Mouse (Mus musculus) cerebellum, adult (tissue): ENCODE results near the gene Itpkb.
"Not testable (repeated sequence)": the region's sequence is repeated elsewhere in the genome, so short reads cannot be mapped to it uniquely, and the experiment has no call there.

Experiments
- ATAC-seq: cut with Nextera tagmentation; 2 replicates; pipeline ENCODE4 v1.9.2; 2017; ENCODE audit warnings: mild to moderate bottlenecking, moderate library complexity, mixed read lengths; ENCODE audit not compliant: insufficient number of reproducible peaks, low FRiP score, low TSS enrichment

Itpkb gene

DNA sequence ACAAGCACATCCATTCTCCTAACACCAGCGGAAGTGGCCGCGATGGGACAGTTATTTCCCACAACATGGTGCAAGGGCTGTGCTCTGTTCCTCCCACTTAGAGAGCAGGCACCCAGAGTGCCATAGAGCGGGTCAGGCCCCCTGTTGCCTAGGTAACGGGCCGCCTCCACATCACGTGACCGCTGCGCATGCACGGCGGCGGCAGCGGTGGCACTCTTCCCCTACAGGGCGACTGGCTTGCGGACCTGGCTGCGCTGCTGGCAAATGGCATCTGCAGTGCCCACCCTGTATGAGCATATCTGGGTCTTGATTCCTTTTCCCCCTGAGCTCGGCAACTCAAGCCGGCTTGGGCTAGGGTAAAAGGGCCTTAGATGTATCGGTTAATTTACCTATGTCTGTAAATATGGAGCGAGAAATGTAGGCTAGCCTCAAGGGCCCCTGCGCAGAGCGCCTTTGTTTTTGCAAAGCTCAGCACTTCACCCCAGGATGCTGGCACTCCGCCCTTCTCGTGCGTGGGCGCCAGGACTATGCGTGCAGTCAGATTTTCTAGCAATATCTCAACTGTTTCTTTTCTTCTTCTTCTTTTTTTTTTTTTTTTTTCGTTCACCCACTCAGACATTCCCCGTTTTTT is 35.0 kb downstream of the Itpkb start:
- peak; percentile 71 for ATAC-seq

DNA sequence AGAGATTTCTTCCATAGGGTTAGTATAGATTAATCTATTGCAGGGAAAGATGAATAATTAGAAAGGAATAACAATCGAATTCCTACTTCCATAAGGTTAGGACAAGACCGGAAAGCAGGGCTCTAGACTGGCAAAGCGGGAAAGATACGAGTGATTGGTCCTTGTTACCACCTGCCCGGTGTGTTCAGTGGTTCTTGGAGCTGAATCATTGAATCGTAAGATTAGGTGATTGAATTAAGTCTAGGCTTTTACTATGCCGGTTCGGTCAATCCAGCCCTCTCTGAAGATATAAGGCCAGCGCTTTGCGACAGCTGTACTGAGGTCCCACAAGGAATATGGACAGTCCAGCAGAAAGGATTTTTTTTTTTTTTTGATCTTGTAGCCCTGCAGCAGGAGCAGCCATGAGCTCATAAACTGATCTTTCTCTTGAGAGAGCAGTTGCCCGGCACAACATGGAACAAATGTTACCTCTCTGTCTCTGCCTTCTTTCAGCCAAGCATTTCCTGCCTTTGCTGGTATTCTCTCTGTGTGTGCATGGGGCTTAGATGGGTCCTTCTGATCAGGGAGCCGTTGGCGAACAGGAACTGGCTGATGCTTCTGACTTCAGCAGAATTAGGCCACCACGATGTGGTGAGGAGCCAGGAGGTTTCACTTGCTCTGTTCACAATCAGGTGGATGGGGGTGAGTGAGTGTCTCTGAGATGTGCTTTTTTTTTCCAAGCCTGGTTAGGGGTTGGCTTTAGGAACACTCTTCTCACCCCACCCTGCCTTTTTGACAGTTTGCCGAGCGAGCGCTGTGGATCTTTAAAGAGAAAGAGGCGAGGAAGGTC is 35.9 kb downstream of the Itpkb start:
- no peak for ATAC-seq

- ATAC-seq: no peak
Observed at GRCm38 (mm10) chr1:180367045-180367619, 36.8 kb downstream of the Itpkb start.

- ATAC-seq: no peak
Observed at GRCm38 (mm10) chr1:180367626-180368025, 37.3 kb downstream of the Itpkb start.

- no peak for ATAC-seq
Observed at GRCm38 (mm10) chr1:180368112-180368511, 37.8 kb downstream of the Itpkb start.

DNA sequence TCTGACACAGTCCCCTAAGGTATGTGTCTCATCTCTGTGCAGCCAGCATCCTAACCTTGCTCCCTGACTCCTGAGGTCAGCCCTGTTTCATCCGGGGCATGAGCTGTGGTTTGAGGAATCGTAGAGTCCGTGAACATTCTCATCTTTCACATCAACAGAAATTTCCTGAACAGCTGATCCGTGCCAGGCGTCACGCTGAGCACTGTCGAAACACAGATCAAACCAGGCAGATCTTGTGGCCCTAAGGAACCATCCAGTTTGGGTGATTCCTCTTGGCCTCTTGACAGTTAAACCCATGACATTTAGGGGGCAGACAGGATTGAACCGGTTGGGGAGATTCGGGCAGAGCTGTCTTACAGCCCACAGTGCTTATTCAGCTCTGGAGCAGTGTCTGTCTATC is 38.4 kb downstream of the Itpkb start:
- no peak for ATAC-seq

DNA sequence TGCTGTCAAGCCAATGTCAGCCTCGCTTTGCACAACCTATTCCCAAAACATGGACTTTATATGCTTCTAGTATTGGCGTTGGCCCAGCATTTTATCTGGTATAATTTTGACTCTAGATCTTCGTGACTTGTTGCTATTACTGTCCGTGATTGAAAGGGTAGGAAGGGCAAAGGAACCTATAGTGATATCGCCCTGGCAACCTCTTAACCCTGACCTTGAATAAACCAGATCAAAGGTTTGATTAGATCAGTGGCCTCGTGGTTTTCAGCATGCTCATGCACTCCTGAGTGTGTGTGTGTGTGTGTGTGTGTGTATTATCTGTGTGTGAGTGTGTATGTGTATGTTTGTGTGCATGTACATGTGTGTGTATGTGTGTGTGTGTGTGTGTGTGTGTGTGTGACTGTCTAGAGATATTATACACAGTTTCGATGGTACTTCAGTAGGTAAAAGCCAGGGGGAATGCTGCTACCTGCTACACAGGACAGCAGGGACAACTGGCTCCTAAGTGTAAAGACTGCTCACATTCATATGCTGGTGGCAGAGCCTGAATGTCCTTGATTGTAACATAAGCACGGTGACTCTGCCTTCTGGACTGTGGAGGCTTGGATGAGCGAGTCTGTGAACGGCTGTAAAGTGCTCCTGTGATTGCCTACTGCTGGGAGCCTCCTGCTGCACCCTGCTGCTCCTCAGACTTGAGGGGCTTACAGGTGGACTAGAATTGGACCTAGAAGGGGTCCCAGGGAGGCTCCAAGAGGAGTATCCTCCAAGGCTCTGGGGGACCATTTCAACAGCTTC is 40.8 kb downstream of the Itpkb start:
- ATAC-seq: no peak

- not testable (repeated sequence) for ATAC-seq
Observed at GRCm38 (mm10) chr1:180372258-180372657, 42.0 kb downstream of the Itpkb start.

DNA sequence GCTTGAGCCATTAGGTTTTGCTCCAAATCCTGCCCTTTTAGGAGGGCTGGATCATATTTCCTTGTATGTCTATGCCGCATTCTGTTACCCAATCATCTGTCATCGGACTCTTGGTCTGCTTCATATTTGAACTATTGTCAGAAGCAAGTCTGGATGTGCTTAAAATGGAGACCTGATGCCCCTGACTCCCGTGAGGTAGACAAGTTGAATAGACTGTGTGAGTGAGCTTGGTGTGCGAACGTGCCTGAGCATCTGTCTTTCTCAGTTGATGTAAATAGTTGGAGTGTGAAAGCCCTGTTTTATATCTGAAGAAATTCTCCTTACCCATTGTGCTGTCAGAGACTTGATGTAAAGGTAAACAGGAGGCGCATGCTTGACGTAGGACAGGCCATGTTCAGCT is 46.3 kb downstream of the Itpkb start:
- no peak for ATAC-seq

DNA sequence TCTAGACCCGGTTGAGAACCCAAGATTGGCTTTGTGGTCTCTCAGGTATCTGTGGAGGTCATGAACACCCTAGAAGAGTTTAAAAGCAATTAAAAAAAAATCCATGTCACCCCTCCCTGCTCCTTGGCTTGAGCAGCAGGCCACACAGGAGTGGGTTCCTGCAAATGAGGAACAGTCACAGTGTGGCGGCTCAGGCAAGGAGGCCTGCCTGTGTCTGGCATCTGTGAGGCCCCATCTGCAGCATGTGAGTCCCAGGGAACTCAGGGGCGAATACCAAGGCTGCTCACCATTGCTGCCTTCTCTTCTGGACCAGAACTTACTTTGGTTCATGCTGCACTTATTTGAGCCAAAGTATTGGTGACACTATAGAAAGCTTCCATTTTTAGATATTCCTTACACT is 49.3 kb downstream of the Itpkb start:
- no peak for ATAC-seq

DNA sequence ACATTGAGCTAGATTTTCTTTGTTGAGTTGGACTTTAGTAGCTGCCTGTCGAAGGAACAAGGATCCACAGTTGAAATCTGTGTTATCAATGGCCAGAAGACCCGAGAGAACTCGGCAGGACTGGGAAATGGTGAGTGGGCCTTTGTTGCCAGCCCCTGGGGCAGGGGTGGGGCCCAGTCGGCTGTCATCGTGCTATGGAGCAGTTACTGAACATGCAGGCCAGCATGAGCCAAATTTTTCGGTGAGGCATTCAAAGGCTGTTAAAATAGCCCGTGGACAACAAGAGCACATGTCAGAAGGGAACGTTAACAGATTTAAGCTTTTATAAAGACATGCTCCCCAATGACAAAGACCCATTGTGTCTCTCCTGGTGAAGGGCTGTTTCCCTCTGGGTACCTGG is 52.1 kb downstream of the Itpkb start:
- ATAC-seq: no peak

DNA sequence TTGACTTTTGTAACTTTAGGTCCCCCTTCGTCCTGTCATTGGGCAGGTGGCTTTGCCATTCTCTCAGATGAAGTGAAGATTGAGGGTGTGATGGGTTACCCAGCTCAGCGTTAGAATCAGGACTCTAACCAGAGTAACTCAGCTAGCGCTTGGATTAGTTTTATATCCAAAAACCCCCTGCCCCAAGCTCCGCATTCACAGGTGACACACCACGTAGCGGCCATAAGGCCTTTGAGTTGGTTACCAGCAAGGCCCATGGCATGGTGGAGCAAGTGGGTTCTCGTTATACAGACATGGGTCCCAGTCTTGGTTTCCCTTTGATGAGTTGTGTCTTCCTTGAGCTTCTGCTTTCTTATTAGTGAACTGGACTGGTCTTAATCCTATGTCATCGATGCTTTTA is 53.6 kb downstream of the Itpkb start:
- no peak for ATAC-seq

GRCm38 (mm10) chr1:180384486-180384885 is 54.2 kb downstream of the Itpkb start:
- ATAC-seq: no peak

DNA sequence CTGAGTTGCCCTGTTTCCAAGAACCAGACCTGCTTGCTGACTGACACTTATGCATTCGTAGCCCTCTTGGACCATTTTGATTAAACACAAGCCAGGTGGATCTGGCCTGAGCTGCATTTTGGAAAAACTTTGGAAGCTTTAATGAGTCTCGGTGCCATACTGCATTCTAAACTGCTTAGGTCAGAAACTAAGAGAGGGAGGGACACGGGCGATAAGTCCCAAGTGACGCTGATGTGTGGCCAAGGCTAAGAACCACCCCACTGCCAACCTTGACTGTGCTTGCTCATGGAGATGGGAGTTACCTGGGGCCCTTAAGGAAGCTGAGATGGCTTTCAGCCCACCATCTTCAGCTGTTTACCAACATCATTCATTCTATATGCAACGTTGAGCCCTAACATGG is 55.0 kb downstream of the Itpkb start:
- ATAC-seq: no peak

DNA sequence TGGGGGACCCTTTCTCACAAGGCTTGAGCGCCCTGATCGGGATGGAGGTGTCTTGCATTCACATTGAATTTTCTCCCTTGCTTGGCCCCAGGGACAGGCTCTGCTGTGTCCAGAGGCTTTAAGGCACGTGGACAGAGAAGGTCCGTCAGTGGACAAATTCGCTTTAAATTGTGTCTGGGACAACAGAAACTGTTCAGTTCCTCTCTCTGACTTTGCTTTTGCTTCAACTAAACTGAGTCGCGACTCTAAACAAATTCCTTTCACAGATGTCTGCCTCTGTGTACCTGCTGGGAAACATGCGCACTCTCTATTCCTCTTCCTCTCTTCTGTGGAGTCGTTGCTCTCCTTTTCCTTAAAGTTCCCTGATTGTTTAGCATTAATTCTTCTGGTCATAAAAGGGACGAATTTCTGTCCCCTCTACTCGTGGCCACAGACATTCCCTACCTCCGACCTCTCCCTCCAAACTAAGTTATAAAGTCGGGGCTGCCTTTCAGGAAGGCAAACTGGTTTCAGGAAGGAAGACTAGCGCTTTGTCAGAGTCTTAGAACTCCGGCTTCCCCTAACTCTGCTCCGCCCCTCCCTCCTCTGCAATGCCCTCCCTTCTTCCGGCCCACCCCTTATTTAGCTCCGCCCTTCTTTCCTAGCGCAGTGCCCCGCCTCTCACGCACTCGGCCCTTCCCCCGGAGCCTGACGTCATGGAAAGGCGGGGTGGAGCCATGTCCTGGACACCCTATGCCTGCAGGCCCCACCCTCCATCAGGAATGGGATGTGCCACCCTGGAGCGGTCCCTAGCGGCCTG is 56.9 kb downstream of the Itpkb start:
- peak; percentile 94 for ATAC-seq

DNA sequence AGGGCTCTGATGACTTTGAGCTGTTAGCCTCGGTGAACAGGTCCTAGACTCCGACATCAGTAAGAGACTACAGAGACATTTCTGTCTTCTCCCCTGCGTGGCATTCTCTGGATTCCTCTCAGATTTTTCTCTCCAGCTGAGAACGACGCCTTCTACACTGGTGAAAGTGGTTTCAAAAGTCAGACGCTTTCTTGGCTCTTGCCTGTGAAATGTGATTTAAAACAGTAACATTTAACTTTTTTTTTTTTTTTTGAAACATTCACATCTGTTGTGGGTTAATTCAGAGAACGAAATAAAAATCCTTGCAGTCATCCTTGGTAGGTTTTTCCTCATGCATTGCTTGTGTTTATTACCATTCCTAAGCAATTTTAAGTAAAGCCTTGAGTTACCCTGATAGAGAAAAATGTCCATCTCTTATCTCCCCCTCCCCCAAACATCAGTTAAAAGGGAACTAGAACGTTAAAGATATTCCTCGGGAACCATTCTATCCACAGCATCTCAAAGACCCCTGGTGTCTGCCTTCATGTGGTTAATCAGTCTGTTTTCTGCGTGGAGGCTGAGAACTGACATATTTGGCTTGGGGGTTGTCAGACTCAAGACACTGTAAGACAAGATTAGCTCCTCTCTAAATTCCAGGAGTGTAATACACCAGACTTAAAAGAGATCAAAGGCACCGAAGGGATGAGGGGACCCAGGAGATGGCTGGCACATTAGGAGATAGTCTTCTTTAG is 57.6 kb downstream of the Itpkb start:
- no peak for ATAC-seq

DNA sequence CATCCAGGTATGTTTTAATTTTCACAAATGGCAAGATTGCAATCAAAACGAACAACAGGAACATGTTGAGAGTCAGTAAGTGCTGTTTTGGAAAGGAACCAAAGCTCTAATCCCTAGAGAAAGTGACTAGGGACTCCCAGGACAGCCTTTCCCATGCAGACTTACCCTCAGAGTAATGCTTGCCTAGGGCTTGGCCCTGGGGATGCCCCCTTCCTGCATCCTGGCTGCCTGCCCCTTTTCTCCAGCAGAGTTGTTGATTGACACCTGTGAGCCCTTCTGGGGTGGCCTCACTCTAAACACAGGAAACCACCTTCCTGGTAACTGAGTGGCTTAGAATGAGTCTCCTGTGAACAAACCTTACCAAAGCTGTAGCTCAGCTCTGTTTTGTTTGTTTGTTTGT is 58.2 kb downstream of the Itpkb start:
- ATAC-seq: no peak

GRCm38 (mm10) chr1:180389213-180389760 is 59.0 kb downstream of the Itpkb start:
- ATAC-seq: not testable (repeated sequence)

DNA sequence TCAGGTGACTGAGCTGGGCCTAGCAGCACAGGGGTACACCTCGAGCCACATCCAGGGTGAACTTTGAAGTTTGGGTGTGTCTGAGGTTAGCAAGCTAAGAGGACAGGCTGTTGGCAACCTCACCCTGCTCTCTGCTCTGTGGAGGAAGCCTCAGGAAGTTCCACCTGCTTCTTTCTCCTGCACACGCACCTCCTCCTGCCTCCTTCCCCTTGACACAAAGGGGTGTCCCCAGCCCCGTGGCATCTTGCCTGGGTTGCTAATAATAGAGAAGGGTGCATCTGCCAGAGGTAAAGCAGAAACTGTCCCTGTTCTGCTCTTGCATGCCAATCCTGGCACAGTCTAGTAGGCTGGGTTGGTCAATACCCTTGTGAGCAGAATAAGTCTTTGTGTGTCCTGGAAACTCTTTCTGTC is 60.0 kb downstream of the Itpkb start:
- 0 out of 2 replicates have a peak, but pooled peaks have one; percentile 5 for ATAC-seq
